Mouse (Mus musculus) megakaryocyte, adult 5-6 weeks (primary cell): ENCODE data around the gene Ankrd44. TPM values are rescaled to one million over a fixed set of nuclear protein-coding genes. Genes with fewer than 3 reads are reported as not detected.

Experiments
- ATAC-seq: 2 replicates; pipeline ENCODE4 v1.8.0; 2016; ENCODE audit warnings: mild to moderate bottlenecking, inconsistent platforms; ENCODE audit not compliant: poor library complexity, severe bottlenecking
- total RNA-seq, 2 experiments: library from RNA; stranded (forward) in 1 of 2; stranded (reverse) in 1 of 2; fragments of 153-499, 151-499 nt in 1 of 2; fragments of 221-1000, 200-1000 nt in 1 of 2; gene quantifications; 2 replicates each; pipeline versions ENCODE4 v1.2.3 to v1.2.4; 2015 to 2017

Ankrd44 gene
- total RNA-seq, 2 experiments from 2014 or later: 124 to 209 TPM

DNA sequence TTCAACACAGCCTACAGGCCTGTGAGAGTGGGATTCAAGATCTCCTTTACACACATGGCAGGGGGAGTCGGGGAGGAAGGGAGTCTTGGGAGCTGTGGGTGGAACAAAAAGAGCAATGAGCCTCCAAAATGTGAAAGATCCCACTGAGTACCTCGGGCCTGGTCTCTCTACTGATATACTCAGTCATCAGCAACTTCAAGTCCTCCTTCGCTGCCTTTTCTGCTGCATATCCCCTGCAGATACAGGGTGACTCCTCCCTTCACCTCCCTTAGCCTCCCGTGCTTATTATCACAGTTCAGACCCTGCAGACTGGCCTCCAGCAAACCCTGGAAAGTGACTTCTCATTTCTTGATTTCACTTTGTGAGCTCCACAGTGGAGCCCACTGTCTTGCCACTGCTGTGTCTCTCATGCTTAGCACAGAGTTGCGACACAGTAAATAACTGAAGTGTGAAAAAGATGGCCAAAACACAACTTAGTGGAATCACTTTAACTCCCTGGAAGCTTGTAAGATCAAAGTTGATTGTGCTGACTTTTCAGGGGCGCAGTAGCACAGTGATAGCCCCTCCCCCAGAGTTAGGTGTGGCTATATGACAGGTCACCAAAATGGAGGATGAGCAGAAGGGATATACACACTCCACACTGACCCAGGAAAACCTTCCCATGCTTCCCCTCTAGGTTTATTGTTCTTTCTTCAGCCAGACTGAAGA is 100.3 kb downstream of the Ankrd44 start:
- ATAC-seq: peak; percentile 53

- peak; percentile 54 for ATAC-seq
Measured at GRCm38 (mm10) chr1:54824106-54824808, 101.9 kb downstream of the Ankrd44 start.

DNA sequence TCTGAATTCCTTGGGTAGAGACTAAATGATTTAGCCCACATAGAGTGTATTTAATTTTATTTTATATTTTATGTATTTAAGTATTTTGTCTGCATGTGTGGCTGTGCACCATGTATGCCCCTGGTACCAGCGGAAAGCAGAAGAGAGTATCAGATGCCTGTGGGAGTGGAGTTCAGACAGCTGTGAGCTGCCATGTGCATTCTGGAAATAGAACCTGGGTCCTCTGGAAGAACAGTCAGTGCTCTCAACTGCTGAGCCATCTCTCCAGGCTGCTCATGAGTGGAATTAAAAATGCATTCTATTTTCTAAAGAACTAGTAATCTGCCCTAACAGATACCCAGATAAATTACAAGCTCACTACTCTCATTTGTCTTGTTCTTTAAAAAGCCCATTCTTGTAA is 104.4 kb downstream of the Ankrd44 start:
- ATAC-seq: no peak

DNA sequence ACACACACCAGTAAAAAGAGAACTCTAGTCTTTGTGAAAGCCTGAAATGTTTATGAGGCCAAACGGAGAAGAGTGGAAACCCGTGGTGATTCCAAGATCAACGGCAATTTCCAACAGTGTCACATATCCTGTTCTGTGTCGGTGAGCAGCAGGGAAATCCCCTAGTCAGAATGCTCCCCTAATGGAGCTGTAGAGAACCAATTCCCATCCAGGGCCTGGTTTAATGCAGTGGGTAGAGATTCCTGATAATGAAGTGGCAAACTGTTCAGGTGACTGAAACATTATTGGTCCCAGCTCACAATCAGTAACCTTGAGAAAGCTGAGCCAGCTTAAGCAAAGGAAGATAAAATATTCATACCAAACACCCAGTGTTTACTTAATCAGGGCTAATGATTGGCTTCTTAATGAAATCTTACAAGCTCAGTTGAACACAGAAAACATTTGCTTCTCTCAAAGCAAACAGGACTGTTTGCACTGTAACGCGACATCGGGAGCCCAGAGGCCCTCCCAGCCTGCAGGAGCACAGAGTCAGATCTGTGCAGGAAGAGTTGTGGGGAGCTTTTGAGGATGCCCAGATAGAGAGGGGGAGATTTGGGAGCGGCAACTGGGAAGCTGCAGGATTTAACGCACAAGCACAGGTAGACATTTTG is 110.9 kb downstream of the Ankrd44 start:
- no peak for ATAC-seq

DNA sequence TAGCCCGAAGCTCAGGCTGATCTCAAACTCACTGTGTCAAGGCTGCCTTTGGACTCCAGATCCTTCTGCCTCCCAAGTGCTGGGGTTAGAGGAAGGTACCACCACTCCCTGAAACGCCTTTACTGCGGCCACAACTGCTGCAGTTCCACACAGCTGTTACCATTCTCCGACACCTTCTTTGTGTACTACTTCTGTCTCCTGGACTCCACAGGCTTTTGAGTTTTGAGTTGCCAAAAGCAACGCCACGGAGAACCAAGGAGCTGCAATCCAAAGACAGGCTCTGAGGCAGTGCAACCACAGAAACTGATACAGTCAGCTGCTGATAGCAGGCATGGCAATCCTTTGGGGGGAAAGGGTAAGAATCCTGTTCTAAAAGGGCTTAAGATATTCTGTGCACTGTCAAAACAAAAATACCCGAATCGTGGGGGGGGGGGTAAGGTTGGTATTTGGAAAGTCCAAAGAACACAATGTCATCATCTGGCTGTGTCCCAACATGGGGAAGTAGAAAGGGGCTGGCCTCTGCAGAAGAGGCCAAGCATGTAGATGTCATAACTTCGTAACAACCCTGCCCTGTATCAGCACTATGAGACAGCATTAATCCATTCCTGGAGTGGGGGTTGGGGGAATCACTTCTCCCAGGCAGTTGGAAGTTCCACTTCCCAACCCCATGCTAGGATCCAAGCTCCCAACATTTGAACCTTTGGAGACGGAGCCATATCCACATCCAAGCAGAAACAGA is 116.2 kb downstream of the Ankrd44 start:
- peak; percentile 96 for ATAC-seq

DNA sequence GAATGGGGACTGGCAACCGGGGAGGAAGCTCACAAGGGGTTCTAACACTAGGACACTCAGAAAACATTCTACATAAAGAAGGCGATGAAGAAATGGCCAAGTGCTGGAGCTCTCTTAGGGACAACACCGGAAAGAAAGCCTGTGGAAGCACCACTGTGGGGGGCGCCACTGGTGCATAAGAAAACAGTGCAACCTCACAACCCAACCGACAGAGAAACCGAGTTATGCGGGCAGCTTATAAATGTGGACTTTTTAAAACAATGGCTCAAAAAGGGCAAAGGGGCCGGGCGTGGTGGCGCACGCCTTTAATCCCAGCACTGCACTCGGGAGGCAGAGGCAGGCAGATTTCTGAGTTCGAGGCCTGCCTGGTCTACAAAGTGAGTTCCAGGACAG is 117.1 kb downstream of the Ankrd44 start:
- ATAC-seq: no peak

GRCm38 (mm10) chr1:54808401-54809097 is 117.6 kb downstream of the Ankrd44 start:
- no peak for ATAC-seq

DNA sequence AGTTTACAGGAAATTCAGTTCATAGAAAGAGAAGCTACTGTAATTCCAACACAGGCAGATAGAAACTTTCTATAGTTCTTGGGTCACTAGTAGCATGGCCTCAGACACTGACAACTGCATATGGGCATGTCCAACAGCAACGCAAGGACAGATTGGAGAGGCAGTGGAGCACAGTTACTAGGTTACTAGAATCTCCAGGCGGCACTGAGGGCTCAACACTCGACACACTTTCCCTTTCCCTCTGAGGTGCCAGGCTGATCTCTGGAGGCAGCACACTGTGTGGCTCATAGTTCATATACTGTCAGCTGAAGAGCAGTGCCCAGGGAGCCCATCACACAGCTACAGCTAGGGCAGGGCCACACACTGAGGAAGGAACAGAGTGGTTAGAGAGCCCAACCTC is 118.4 kb downstream of the Ankrd44 start:
- ATAC-seq: no peak

DNA sequence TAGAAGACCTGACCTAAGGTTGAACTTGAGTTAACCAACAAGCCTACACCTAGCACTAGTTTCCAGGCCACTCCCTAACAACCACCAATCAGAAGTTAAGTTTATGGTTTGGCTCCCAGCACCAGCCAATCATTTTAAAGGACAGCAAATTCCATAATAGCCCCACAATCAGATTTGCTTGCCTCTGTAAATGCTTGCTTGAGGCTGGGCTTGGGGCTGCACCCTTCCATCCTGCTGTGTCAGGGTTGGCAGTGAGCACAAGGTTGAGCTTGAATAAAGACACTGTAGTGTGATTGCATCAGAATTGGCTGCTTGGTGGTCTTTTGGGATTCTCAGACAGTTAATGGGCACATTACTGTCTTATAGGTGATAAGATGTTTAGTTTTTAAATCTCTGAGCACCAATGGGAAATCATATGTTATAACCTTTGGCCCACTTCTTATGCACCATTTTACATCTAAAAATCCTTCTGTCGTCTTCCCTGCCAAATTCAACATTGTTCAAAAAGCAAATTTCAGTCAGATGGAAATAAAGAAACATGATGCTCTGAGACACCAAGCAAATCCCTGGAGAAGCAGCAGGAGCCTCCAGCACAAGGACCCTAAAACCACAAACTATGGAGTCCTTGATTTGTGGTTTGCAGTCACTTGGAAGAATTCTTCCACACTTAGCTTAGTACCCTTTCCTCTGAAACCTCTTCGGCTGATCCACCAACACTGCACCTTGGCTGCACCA is 119.9 kb downstream of the Ankrd44 start:
- ATAC-seq: no peak

DNA sequence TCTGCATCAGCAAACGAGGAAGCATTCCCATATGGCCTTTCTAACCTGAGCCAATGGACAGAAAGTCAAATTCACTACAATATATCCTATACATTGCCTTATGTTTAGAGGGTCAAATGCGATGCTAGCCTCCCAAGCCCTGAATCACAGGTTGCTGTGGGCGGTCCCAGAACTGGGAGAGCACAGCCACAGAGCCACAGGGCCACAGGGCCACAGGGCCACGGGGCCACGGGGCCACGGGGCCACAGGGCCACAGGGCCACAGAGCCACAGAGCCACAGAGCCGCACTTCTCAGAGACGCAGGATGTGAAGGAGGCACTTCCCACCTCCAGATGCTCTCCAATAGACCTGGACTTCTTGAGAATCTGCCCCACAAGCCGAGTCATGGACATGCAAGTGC is 121.8 kb downstream of the Ankrd44 start:
- no peak for ATAC-seq

GRCm38 (mm10) chr1:54802703-54803102 is 123.5 kb downstream of the Ankrd44 start:
- ATAC-seq: no peak

GRCm38 (mm10) chr1:54801256-54801655 is 124.9 kb downstream of the Ankrd44 start:
- no peak for ATAC-seq

- ATAC-seq: no peak
Measured at GRCm38 (mm10) chr1:54799421-54799820, 126.8 kb downstream of the Ankrd44 start.

- peak; percentile 99 for ATAC-seq
Measured at GRCm38 (mm10) chr1:54798415-54798814, 127.8 kb downstream of the Ankrd44 start.

- no peak for ATAC-seq
Measured at GRCm38 (mm10) chr1:54794709-54795108, 131.5 kb downstream of the Ankrd44 start.

DNA sequence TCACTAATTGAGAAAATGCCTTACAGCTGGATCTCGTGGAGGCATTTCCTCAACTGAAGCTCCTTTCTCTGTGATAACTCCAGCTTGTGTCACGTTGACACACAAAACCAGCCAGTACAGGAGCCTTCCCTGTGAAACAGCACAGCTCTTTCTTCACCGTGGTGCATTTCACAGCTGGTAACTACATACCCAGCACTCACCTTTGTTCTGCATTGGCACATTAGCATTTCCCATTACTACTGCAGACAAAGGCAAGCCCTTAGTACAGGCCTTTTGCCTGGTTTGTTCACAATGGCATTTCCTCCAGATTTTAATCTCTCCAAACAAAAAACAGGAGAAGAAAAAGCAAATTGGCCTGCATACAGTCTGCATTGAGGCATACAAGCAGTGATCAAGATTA is 134.8 kb downstream of the Ankrd44 start:
- no peak for ATAC-seq

DNA sequence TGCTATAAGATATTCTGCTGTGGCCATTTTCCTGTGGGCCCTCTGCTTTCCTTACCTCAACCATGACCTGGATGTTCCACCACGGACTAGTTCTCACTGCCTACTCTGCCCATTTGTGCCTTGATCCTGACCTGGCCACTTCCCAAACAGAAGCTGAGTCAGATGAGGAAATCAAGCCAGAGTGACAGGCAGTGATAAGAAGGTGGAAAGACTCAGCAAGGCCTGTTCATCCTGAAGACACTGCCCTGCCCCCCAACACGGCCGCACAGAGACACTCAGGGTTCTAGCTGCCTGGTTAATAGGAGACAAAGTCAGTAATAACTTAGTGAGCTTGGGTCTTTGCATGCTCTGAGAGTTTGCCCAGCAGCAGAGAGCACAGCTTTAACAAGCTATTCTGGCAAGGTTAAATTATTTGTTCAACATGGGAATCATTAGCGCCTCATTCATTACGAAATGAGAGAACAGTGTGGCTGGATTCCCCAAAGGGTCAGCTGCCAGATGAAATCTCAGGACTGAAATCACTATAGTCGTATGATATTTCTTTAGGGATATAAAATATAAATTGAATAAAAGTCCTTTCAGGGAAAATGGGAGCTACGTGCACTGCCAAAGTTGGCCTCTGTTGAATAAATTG is 136.7 kb downstream of the Ankrd44 start:
- ATAC-seq: no peak

- no peak for ATAC-seq
Measured at GRCm38 (mm10) chr1:54788337-54788736, 137.8 kb downstream of the Ankrd44 start.

DNA sequence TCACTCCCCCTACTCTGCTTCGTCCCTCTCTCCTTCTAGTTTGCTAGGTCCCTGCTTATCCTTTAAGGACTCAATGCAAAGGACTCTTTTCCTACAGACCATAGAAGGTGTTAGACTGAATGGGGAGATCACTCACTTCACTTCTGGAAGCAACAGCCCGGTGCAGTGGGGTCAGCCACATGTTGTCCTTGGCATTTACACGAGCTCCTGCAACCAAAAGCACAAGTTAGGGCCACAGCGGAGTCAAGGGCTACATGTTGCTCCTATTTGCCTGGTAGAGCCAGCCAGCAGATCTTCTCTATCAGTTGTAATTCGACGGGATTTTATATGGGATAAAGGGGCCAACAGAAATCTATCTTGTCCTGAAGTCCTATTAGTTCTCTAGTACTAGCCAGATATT is 148.0 kb downstream of the Ankrd44 start:
- ATAC-seq: no peak

- ATAC-seq: no peak
Measured at GRCm38 (mm10) chr1:54777104-54777503, 149.1 kb downstream of the Ankrd44 start.
